Mouse (Mus musculus): Measurements from ENCODE around the gene Kif26a. TPM values are rescaled to one million over a fixed set of nuclear protein-coding genes. Genes with fewer than 3 reads are reported as not detected.

Gene Kif26a
- total RNA-seq, 2 experiments from 2014 or later, result 6.9 to 7.1 TPM

DNA sequence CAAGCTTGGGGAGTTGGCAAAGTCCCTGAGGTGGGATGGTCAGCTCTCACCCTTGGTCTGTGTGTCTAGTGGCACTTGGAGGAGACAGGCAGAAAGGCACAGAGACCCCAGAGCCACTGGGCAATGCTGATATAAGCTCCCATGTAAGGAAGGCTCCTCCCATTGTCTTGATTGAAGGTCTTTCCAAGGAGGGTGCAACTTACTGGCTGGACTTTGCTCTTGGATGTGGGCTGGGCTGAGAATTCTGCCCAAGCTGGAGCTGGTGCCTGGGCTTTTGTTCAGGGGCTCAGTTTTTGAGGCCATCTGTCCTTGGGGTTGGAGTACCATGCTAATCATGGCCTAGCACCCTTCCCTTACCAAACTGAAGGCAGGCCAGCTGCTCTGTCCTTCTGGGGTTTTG, 12.8 kb downstream of the Kif26a start:
- no peak for DNase-seq (ENCODE audit: low spot score in 2 of 2)

DNA sequence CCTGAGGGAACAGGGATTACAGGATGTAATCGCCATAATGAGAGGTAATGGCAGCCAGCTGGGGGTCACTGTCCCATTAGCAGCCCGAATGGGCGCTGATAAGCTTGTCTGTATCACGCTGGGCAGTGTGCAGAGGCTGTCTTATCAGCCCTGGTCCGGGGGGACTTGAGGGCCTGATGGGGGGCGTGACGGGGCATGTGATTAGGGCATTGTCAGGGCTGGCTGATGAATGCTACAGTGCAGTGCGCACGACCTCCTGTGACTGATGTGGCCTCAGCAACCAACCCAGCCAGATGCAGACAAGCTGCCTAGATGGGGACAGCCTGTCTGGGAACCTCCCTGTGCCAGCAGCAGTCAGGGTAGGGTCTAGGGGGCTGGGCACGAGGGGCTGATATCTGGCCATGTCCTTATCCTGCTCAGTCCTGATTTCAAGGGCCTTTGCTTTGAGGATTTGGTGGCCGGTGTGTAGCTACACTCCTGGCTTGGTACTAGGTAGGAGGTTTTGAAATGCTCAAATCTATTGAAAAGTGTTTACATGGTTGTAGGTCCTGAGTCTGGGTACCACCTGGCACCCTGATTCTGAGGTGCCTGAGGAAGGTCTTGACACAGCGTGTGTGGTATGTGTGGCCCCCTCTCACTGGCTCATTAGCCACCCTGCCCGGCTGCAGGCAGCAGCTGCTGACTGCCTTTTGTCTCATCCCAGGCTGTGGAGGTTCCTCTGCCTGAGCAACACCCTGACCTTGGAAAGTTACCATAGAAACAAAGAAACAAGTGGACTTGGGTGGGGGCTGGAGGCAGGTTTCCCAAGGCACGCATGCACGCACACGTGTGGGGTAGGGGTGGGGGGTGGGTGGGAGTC, 18.2 kb downstream of the Kif26a start:
- no peak for DNase-seq (ENCODE audit: low spot score in 2 of 2)

DNA sequence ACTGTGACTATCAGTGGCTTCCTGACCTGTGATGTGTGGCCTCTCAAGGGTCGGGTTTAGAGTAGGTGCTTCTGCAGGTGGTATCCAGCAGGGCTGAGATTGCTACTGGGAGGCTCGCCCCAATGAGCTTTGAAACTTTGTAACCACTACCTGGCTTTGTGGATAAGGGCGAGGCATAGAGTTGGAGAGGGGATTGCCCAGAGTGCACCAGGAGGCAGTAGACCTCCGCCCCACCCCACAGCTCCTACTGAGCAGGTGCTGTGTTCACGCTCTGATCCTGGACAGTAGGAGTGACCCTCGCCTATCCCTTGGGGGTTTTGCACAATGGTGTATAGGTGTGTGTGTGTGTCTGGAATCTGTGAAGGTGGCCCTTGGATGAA, 18.8 kb downstream of the Kif26a start:
- no peak for DNase-seq (ENCODE audit: low spot score in 2 of 2)

DNA sequence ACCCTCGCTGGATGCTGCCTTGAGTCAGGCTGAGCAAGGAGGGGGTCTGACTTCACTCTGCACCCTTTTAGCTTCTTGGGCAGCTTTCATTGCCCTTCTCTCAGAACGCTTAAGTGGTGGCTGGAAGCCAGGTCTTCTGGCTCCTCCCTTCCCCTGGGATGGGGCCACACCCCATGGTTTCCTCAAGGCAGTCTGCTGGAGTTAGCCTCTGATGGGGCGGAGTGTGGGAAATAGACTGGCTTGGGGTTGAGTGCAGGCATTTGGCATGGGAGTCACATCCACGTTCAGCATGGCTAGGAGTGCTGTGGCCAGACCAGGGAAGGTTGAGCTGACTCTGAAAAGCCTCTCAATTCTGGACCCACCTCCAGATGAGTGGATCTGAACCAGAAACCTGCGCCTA, 23.2 kb downstream of the Kif26a start:
- DNase-seq (ENCODE audit: low spot score in 2 of 2), result no peak

DNA sequence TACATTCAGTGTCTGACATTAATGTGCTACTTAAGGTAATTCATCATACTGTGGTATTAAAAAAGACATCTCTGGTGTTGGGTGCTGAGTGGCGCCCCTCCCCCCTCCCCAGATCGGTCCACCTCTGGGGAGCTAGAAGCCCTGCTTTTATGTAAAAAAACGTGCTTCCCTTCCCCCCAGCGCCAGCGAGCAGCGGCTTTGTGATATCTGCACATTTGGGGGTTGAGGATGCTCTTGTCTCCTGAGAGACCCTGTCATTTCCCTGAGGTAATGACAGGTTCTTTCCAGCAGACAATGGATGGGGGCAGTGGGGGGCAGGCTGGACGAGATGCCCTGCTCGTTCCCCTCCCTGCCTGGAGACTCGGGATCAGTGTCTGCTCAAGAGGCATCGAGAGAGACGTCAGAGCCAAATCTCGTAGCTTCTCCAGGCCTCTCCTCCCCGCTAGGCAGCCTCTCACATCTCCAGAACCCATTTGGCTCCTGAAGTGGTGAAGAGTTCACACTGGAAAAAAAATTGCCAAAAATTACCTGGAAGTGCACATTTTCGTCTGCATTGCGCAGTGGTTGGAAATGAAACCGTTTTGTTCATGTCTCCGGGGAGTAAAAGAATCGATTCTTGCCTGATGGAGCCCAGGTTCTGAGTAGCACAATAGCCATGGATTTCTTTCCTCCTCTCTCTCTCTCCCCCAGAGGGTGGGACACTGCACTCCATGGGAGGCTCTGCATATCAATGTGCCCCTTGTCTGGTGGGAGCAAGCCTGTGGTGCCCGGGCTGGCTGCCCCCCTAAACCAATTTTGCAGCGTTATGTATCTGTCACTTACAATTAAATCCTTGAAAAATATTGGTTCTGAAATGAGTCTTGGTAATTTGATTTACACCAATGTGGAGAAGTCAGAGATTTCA, 24.9 kb downstream of the Kif26a start:
- no peak for DNase-seq (ENCODE audit: low spot score in 2 of 2)

DNA sequence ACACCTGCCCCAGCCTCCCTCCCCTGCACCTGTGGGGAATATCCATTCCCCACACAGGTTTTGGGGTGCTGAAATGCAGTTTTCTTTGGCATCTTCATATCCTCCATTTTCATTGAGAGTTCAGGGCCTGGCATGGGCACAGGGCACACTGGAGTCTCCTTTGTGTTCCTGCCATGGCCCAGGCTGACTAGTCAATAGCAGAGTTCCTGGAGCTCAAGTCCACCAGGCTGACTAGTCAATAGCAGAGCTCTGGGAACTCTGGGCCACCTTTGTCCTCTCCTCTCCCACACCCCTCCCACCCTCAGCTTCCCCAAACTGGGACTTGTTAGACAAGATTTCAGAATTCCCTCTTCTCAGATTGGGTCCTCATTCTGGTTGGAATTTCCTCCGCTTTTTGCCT, 25.6 kb downstream of the Kif26a start:
- no peak for DNase-seq (ENCODE audit: low spot score in 2 of 2)

DNA sequence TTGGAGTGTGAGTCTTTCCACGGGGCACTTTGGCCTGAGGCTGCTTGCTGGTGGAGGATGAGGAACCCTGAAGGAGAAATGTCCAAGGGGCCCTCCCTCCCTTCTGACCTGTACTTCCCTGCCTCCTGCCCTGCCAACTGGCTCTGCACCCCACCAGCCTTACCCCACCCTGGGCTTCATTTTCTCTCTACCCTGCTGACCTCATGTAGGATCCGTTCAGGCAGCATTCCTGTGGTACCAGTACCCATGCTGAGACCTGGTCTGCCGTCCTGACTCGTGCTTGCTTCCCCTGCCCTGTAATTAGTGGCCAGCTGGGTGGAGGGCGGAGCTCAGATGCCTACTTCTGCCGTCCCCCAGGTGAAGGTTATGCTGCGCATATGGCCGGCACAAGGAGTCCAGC, 26.2 kb downstream of the Kif26a start:
- no peak for DNase-seq (ENCODE audit: low spot score in 2 of 2)

DNA sequence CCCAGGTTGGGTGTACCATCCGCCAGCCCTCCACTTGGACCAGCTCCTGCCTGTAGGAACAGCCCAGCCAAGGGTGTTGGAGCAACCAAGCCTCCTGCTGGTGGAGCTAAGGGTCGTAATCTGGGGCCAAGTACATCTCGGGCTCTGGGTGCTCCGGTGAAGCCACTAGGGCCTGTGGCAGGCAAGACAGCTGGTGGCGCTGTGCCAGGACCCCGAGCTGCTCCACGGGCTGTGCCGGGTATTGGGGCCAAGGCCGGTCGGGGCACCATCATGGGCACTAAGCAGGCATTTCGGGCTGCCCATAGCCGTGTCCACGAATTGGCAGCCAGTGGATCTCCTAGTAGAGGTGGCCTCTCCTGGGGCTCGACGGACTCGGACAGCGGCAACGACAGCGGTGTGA, 31.7 kb downstream of the Kif26a start:
- no peak for DNase-seq (ENCODE audit: low spot score in 2 of 2)

DNA sequence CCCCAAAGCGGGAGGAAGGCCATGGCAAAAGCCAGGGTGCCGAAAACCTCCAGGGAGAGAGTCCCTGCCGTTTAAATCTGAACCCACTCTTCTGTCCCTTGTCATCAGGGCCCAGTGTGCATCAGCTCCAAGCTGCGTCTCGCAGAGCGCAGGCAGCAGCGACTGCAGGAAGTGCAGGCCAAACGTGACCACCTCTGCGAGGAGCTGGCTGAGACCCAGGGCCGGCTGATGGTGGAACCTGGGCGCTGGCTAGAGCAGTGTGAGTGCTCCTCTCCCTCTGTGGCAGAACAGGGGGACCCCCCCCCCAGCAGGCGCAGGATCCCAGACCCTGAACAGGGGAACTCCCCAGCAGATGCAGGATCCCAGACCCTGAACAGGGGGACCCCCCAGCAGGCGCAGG, 33.7 kb downstream of the Kif26a start:
- DNase-seq (ENCODE audit: low spot score in 2 of 2), result no peak

DNA sequence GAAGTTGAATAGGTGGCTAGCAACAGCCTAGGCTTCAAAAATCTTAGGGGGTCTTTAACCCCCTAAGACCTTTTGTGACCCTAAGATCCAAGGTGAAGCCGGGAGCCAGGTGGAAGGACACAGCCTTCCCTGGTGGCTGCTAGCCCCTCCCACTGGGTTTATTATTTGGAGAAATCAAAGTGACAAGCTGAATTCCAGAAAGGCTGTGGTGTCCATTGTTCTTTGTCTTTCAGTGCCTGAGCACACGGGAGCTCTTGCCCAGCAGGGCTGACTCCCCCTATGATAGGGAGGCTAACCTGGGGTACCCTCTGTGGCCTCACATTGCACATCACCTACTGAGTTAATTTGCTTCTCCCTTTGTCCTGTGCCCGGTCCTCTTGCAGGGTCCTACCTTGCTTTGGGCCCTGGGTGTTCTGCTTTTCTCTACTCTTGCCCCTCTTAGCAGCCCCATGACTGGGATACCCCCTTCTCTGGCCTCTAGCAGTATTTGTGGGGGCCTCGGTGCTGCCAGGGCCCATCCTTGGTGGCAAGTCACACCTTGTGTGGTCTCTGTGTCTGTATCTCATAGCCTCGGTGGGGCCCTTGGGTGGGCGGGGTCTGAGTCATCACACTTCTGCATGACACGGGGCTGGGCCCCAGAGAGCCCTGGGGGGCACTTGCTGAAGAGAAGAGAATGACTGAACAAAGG, 36.1 kb downstream of the Kif26a start:
- no peak for DNase-seq (ENCODE audit: low spot score in 2 of 2)

DNA sequence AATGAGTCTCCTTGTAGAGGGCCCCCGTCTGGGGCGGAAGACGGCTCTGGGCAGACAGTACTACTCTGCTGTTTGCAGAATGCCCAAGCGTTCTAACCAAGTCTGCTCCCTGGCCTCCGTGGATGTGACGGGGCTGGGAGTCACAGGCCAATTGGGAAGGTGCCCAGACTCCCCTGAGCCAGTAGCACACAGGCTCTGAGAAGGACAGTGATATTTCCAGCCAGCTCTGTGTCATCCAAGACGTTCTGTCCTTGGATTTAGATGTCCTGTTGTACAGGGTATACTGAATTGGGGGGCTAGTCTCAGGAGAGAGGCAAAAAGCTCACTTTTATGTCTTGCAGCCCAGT, 36.6 kb downstream of the Kif26a start:
- DNase-seq (ENCODE audit: low spot score in 2 of 2), result peak in 1 of 2 experiments; percentile 28

DNA sequence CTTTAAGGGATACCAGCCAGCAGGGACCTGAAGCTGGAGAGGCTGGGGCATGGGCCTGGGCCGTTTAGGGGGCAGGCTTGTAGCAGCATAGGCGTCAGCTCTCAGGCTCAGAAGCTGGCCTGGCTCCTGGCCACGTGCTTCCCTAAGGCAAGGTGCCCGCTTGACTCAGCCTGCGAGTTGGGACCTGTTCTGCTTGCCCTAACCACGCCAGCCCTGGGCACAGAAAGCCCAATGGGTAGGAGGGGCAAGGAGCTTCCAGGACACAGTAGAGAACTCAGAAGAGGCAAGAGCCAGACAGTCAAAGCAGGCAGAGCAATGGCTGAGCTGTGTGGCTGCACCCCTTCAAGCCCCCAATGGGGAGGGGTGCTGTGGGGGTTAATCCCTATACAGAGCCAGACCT, 37.7 kb downstream of the Kif26a start:
- no peak for DNase-seq (ENCODE audit: low spot score in 2 of 2)

DNA sequence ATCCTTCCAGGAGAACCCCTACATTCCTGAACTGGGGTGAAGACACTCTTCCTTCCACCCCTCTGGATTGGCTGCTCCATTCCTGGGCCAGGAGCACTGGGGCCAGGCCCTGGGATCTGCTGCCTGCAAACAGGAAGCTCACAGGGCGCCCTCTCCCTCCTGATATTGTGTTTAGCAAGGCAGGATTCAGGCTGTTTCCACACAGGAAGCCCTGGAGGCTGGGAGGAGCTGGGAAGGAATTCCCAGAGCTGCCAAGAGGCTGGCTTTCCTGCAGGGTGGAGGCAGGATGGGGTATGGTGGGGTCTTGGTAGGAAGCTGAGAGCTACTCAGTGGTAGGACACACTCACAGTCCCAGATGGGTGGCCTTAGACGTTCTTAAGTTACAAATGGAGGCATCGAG, 38.4 kb downstream of the Kif26a start:
- DNase-seq (ENCODE audit: low spot score in 2 of 2), result peak in 1 of 2 experiments; percentile 29

DNA sequence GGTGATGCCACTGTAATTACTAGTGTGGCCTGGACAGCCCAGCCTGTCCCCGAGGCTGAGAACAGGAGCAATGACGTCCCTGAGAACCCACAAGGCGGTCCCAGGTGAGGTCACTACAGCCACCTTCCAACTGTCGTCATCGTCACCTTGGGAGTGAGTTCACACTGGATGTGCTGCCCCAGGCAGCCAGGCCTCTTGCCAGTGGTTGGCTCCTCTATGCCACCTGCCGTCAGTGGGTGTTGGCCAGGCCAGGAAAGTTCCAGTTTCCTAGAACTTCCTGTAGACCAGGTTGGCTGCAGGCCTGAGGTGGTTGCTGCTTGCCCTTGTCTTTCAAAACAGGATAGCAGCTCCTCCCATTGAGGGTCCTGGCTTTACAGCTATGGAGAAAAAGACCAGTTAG, 40.9 kb downstream of the Kif26a start:
- no peak for DNase-seq (ENCODE audit: low spot score in 2 of 2)

DNA sequence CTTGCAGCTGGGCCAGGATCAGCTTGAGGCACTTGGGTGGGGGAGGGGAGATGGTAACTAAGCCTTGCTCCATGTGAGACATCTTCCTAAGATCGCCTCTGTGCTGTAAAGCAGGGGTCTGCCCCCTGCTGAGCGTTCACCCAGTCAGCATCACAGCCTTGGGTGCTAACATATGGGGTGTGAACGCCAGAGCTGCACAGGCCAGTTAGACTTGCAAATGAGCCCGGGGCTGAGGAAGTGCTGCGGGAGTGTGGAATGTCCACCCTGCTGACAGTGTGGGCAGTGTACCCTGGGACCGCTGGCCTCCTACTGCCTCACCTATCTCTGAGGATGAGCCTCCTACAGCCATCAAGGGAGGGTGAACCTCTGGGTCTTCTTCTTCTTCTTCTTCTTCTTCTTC, 45.7 kb downstream of the Kif26a start:
- DNase-seq (ENCODE audit: low spot score in 2 of 2), result no peak

DNA sequence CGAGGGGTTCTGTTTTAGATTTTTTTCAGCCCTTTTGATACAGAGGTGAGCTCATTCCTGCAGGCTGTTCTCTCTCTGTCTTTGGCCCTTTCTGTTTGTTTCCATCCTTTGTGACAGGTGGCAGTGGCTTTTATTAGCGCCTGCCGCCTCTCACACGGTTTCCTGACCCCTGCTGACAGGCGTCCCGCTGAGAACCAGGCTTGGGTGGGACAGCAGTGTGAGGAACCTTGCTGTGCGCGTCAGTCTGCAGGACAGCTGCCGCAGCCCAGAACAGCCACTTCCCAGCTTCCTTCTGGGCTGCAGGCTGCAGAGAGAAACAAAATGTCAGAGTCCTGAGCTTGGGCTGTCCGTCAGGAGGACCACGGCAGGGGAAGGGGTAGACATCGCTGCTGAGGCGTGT, 49.0 kb downstream of the Kif26a start:
- no peak for DNase-seq (ENCODE audit: low spot score in 2 of 2)

DNA sequence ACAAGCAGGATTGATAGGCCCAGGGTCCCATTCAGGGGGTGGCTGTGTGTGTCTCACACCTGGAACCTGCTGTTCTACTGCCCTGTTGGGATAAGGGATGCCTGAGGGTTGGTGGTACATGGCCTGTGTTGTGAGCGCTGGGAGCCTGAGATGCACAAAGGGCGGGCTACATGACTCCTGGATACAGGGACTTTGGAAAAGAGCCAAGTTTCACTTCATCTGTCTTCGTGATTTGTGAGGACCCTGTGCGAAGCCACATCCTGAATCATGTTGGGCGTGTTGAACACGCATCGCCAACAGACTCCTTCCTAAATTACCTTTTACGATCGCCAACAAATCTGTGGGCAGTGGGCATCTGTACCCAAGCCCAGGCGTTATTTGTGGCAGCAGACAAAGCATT, 50.6 kb downstream of the Kif26a start:
- no peak for DNase-seq (ENCODE audit: low spot score in 2 of 2)

DNA sequence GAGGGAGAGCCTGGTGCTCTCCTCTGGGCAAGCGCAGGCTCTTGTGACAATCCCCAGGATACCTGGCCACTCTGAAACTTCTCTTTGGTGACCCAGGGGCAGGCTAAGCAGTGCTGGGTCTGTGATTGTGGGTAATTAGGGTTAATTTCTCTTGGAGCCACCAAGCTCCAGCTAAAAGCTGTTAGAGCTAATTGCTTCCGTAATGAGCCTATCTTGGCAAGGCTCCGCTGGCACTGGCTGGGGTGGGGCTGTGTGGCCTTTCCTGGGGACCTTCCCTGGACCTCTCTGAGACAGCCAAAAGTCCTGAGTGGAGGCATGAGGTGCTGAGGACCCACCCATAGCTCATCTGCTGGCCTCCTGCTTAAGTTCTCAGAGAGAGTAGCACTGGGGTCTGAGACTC, 53.4 kb downstream of the Kif26a start:
- DNase-seq (ENCODE audit: low spot score in 2 of 2), result no peak

DNA sequence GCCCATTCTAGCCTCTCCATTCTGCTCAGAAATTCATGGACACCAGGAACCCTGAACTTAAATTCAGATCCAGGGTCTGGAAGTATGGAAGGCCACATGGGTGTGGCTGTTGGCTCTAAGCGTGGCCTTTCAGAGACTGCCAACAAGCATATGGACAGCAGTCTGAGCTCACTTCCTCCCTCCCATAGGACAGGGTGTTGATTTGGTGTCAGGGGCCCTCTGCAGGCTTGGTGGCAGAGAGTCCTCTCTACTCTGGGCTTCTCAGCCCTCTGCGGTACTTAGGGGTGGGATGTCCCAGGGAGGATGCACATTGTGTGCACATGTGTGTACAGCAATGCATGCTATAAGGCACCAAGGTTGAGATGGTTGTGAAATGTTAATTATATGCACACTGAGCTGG, 54.0 kb downstream of the Kif26a start:
- no peak for DNase-seq (ENCODE audit: low spot score in 2 of 2)

DNA sequence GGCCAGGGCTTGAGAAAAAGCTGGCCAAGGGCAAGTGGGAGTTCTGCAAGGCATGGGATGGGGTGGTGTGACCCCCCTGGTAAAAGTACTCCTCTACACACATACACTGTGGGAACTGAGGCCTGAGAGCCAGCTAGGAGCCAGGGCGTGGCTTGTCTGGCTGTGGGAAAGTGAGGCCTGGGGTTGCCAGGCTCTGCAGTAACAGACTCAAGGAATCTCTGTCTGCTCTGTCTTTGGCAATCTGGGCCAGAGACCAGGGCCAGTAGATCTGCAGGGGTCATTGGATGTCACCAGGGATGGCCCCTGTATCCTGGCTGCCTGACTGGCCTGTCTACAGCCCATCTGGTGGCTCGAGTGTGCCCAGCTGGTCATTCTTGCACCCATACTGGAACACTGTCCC, 61.2 kb downstream of the Kif26a start:
- DNase-seq (ENCODE audit: low spot score in 2 of 2), result no peak

DNA sequence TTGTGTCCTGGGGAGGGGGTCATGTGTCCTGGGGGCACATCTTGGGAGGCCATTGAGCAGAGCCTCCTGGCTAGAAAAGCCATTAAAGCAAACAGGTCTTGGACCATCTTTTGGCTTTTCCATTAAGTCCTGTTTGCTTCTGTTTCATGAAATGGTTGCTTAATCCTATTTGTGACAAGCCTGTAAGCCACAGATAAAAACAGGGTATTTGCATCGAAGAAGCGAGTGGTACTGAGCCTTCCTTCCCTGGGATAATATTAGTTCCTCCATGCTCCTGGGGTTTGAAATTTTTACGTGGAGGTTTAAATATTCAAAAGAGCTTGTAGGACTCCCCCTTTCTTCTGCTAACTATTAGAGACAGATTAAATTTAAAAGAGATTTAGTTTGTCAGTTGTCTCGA, 61.7 kb downstream of the Kif26a start:
- DNase-seq (ENCODE audit: low spot score in 2 of 2), result no peak

DNA sequence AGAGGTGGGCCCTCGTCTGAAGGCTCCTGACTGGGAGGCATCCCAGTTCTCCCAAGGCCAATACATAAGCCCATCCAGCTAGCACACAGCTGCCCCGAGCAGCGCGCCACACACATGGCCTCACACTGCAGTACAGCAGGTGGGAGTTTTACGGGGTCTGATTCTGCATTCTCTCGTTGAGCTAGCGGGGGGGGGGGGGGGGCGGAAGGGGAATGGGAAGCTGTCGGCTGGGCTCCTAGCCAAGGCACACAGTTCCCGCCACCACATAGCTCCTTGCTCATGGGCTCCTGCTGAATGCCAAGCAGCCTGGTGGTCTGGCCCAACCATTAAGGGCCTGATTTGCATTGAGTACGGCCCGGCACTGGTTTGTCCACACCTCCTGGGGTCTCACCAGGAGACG, 64.6 kb downstream of the Kif26a start:
- no peak for DNase-seq (ENCODE audit: low spot score in 2 of 2)
